In genomic region chr6:89304375-89305058, GRCm38 (mm10) we compare ENCODE assay signal across 16 mouse cellular contexts. TPM values are rescaled to one million over a fixed set of nuclear protein-coding genes. Genes with fewer than 3 reads are reported as not detected.
DNase-seq lines count a peak whose midpoint lies in the region; ATAC-seq and TF ChIP-seq lines count a peak whose summit lies in the region.
"Had no signal": no experiment of that assay in that cellular context is flagged by ENCODE, and none has a peak within 500 bp of the region (broad histone marks: within the 10 kb centered on the region; RNA-seq: fewer than 3 reads in every experiment).

No protein-coding gene starts in this region.

- no peak overlapping the region for H3K4me3 ChIP-seq in hindbrain, embryonic 15.5 days
- H3K4me3 ChIP-seq in hindbrain, embryonic 12.5 days, result no peak overlapping the region
- H3K4me3 ChIP-seq in left cerebral cortex, adult 2 months, result no peak overlapping the region
- H3K4me3 ChIP-seq: heart, embryonic 13.5 days; kidney, embryonic 15.5 days; liver, embryonic 13.5 days had no signal

- peak; percentile 54; the same call in 1 of the 2 replicates for ATAC-seq in hindbrain, embryonic 15.5 days (ENCODE audit: low FRiP score, low read depth)
- ATAC-seq in hindbrain, embryonic 12.5 days (ENCODE audit: low FRiP score), result no peak

- DNase-seq in ES-CJ7 (ENCODE audit: low read depth, low spot score), result peak; percentile 33
- peak; percentile 14 for DNase-seq in MN1 (ENCODE audit: low spot score)
- peak; percentile 26 to 45 for DNase-seq in left cerebral cortex, adult 2 months (ENCODE audit: extremely low spot score in 1 of 2, low spot score in 2 of 2)
- DNase-seq in heart, adult 11 months, result no peak
- no peak for DNase-seq in cerebellum, adult 9-10 months
- DNase-seq in liver, result no peak
- DNase-seq: adrenal gland, postnatal 36 days; cerebellum, adult 18-20 months; gastrocnemius, postnatal 14 days; layer of hippocampus, postnatal 36 days; liver, embryonic 13.5 days; lung, postnatal 4 days had no signal

- H3K9ac ChIP-seq in hindbrain, embryonic 15.5 days, result no peak overlapping the region
- H3K9ac ChIP-seq in hindbrain, embryonic 12.5 days, result no peak overlapping the region
- H3K9ac ChIP-seq: heart, embryonic 13.5 days; kidney, embryonic 15.5 days; liver, embryonic 13.5 days had no signal

- no peaks in the 10 kb centered on the region for H3K9me3 ChIP-seq in hindbrain, embryonic 15.5 days
- peaks cover 12% of the 10 kb centered on the region; the same call in 1 of the 2 replicates for H3K9me3 ChIP-seq in hindbrain, embryonic 12.5 days (replicated peaks)
- H3K9me3 ChIP-seq: liver, embryonic 13.5 days had no signal

- intact Hi-C loops in left cerebral cortex, adult 2 months (cut with DNase I), result no loop called here

- peaks cover 8% of the 10 kb centered on the region; the same call in 1 of the 2 replicates for H3K4me1 ChIP-seq in hindbrain, embryonic 15.5 days (replicated peaks)
- no peaks in the 10 kb centered on the region; the same call in 1 of the 2 replicates for H3K4me1 ChIP-seq in hindbrain, embryonic 12.5 days
- H3K4me1 ChIP-seq: heart, embryonic 13.5 days; liver, embryonic 13.5 days had no signal

- 58% methylated on average over 3 of the region's 3 CpGs for WGBS in hindbrain, embryonic 15.5 days
- 65% methylated on average over 3 of the region's 3 CpGs for WGBS in hindbrain, embryonic 12.5 days

- no peak overlapping the region; the same call in 1 of the 2 replicates for H3K27ac ChIP-seq in hindbrain, embryonic 15.5 days (replicated peaks)
- H3K27ac ChIP-seq in hindbrain, embryonic 12.5 days, result no peak overlapping the region
- no peak overlapping the region; the same call in 1 of the 2 replicates for H3K27ac ChIP-seq in left cerebral cortex, adult 2 months
- H3K27ac ChIP-seq: heart, embryonic 13.5 days; kidney, embryonic 15.5 days; liver, embryonic 13.5 days had no signal

- H3K27me3 ChIP-seq in hindbrain, embryonic 15.5 days, result no peaks in the 10 kb centered on the region
- H3K27me3 ChIP-seq in hindbrain, embryonic 12.5 days, result no peaks in the 10 kb centered on the region
- H3K27me3 ChIP-seq: heart, embryonic 13.5 days; kidney, embryonic 15.5 days; liver, embryonic 13.5 days had no signal

- no peak overlapping the region for H3K4me2 ChIP-seq in hindbrain, embryonic 15.5 days
- no peak overlapping the region for H3K4me2 ChIP-seq in hindbrain, embryonic 12.5 days (replicated peaks)
- H3K4me2 ChIP-seq: heart, embryonic 13.5 days; kidney, embryonic 15.5 days; liver, embryonic 13.5 days had no signal

- no peaks in the 10 kb centered on the region for H3K36me3 ChIP-seq in hindbrain, embryonic 15.5 days
- H3K36me3 ChIP-seq in hindbrain, embryonic 12.5 days, result no peaks in the 10 kb centered on the region
- H3K36me3 ChIP-seq: heart, embryonic 13.5 days; kidney, embryonic 15.5 days; liver, embryonic 13.5 days had no signal

- no peak for TF ChIP-seq CTCF in left cerebral cortex, adult 2 months (IDR thresholded peaks at IDR 0.05)

RNA-seq across cellular contexts. Expression of gene Plxna1, which starts 57.9 kb away (rescaled TPM):
- 47.4 and 57.2 TPM in 2 replicates for polyA plus RNA-seq in hindbrain, embryonic 15.5 days (2015; fragmentation: Nextera tagmentation; extraction: Ambion mirVana)
- polyA plus RNA-seq in hindbrain, embryonic 12.5 days (2016; fragmentation: Nextera tagmentation; extraction: Ambion mirVana), result 62.8 and 65.2 TPM in 2 replicates
- 10 to 100 TPM; 61.8 to 70.3 TPM for total RNA-seq in left cerebral cortex, adult 2 months (2021)

Comparison
In these comparisons a context has a peak if more than half of its experiments do, and no peak if none do; other contexts are left out.
1. DNase-seq: peak in ES-CJ7 (single experiment), MN1 (single experiment) and left cerebral cortex, adult 2 months (2 of 2); none in heart, adult 11 months (single experiment), cerebellum, adult 9-10 months (single experiment) and liver (single experiment).